Mouse (Mus musculus) erythroblast, embryonic 14.5 days (primary cell): Measurements from ENCODE around the gene Aida.

Experiments
- GATA1 ChIP-seq: IDR thresholded peaks from 2 replicates; pipeline ENCODE4 v1.6.1; 2012; ENCODE audit warnings: low read length, inconsistent platforms, mixed read lengths
- TAL1 ChIP-seq: IDR thresholded peaks from 3 replicates; pipeline ENCODE4 v1.6.1; 2012; ENCODE audit warnings: low read length, inconsistent platforms, mixed read lengths

GRCm38 (mm10) chr1:183368601-183369400 lies 72.4 kb downstream of the Aida start:
- TF ChIP-seq GATA1 (no peak), TAL1 (no peak)
